Mouse (Mus musculus): ENCODE results near the gene Dmd. TPM values are rescaled to one million over a fixed set of nuclear protein-coding genes. Genes with fewer than 3 reads are reported as not detected.

The Dmd gene
- 6.9 and 13.8 TPM in 2 replicates for polyA plus RNA-seq (2012; rRNA removed)

GRCm38 (mm10) chrX:82948630-82949029 lies at the start of gene Dmd:
Gene Dmd, plus strand, starts transcription at chrX:82948870.
- Histone ChIP-seq H3K4me1 (ENCODE audit: control insufficient read depth, insufficient read depth, low read length) (no peaks in the 10 kb centered on the region), H3K4me3 (replicated peaks; ENCODE audit: extremely low read depth, low read depth, low read length) (no peak within 1 kb of the TSS)
- TF ChIP-seq POLR2A (IDR thresholded peaks at IDR 0.05; ENCODE audit: borderline replicate concordance, extremely low read depth, low read depth, low read length) = no peak
- TF ChIP-seq CTCF (IDR thresholded peaks at IDR 0.05; ENCODE audit: insufficient read depth, low read length) = no peak
- WGBS = 52% methylated on average over 3 of the region's 3 CpGs
- no peak for DNase-seq

- Histone ChIP-seq H3K4me3 (replicated peaks; ENCODE audit: extremely low read depth, low read depth, low read length) (no peak overlapping the region), H3K4me1 (ENCODE audit: control insufficient read depth, insufficient read depth, low read length) (no peaks in the 10 kb centered on the region)
- no peak for DNase-seq
- TF ChIP-seq CTCF (IDR thresholded peaks at IDR 0.05; ENCODE audit: insufficient read depth, low read length) (no peak), POLR2A (IDR thresholded peaks at IDR 0.05; ENCODE audit: borderline replicate concordance, extremely low read depth, low read depth, low read length) (no peak)
Observed at GRCm38 (mm10) chrX:82901515-82901914, 47.2 kb upstream of the Dmd start.

GRCm38 (mm10) chrX:82987683-82988082 lies 39.0 kb downstream of the Dmd start:
- Histone ChIP-seq H3K4me3 (replicated peaks; ENCODE audit: extremely low read depth, low read depth, low read length) (no peak overlapping the region), H3K4me1 (ENCODE audit: control insufficient read depth, insufficient read depth, low read length) (no peaks in the 10 kb centered on the region)
- no peak for DNase-seq
- TF ChIP-seq CTCF (IDR thresholded peaks at IDR 0.05; ENCODE audit: insufficient read depth, low read length) (no peak), POLR2A (IDR thresholded peaks at IDR 0.05; ENCODE audit: borderline replicate concordance, extremely low read depth, low read depth, low read length) (no peak)
- 81% methylated on average over 1 of the region's 1 CpGs for WGBS

GRCm38 (mm10) chrX:83050190-83050589 lies 101.5 kb downstream of the Dmd start:
- WGBS = 48% methylated on average over 1 of the region's 1 CpGs
- no peak for DNase-seq
- Histone ChIP-seq H3K4me3 (replicated peaks; ENCODE audit: extremely low read depth, low read depth, low read length) (no peak overlapping the region), H3K4me1 (ENCODE audit: control insufficient read depth, insufficient read depth, low read length) (no peaks in the 10 kb centered on the region)
- TF ChIP-seq CTCF (IDR thresholded peaks at IDR 0.05; ENCODE audit: insufficient read depth, low read length) (no peak), POLR2A (IDR thresholded peaks at IDR 0.05; ENCODE audit: borderline replicate concordance, extremely low read depth, low read depth, low read length) (no peak)

- Histone ChIP-seq H3K4me3 (replicated peaks; ENCODE audit: extremely low read depth, low read depth, low read length) (no peak overlapping the region), H3K4me1 (ENCODE audit: control insufficient read depth, insufficient read depth, low read length) (no peaks in the 10 kb centered on the region)
- TF ChIP-seq POLR2A (IDR thresholded peaks at IDR 0.05; ENCODE audit: borderline replicate concordance, extremely low read depth, low read depth, low read length) = no peak
- no peak for TF ChIP-seq CTCF (IDR thresholded peaks at IDR 0.05; ENCODE audit: insufficient read depth, low read length)
- 42% methylated on average over 2 of the region's 2 CpGs for WGBS
- DNase-seq = no peak
Observed at GRCm38 (mm10) chrX:83116171-83116876, 167.7 kb downstream of the Dmd start.

GRCm38 (mm10) chrX:83117198-83117597 lies 168.5 kb downstream of the Dmd start:
- TF ChIP-seq POLR2A (IDR thresholded peaks at IDR 0.05; ENCODE audit: borderline replicate concordance, extremely low read depth, low read depth, low read length) (no peak), CTCF (IDR thresholded peaks at IDR 0.05; ENCODE audit: insufficient read depth, low read length) (no peak)
- Histone ChIP-seq H3K4me3 (replicated peaks; ENCODE audit: extremely low read depth, low read depth, low read length) (no peak overlapping the region), H3K4me1 (ENCODE audit: control insufficient read depth, insufficient read depth, low read length) (no peaks in the 10 kb centered on the region)
- DNase-seq = no peak
- WGBS = 60% methylated on average over 2 of the region's 2 CpGs

- 57% methylated on average over 2 of the region's 2 CpGs for WGBS
- no peak for DNase-seq
- H3K4me3 ChIP-seq (replicated peaks; ENCODE audit: extremely low read depth, low read depth, low read length) = no peak overlapping the region
- TF ChIP-seq CTCF (IDR thresholded peaks at IDR 0.05; ENCODE audit: insufficient read depth, low read length) = no peak
- TF ChIP-seq POLR2A (IDR thresholded peaks at IDR 0.05; ENCODE audit: borderline replicate concordance, extremely low read depth, low read depth, low read length) = no peak
- no peaks in the 10 kb centered on the region for H3K4me1 ChIP-seq (ENCODE audit: control insufficient read depth, insufficient read depth, low read length)
Observed at GRCm38 (mm10) chrX:83220563-83220962, 271.9 kb downstream of the Dmd start.

- TF ChIP-seq CTCF (IDR thresholded peaks at IDR 0.05; ENCODE audit: insufficient read depth, low read length) = no peak
- TF ChIP-seq POLR2A (IDR thresholded peaks at IDR 0.05; ENCODE audit: borderline replicate concordance, extremely low read depth, low read depth, low read length) = no peak
- no peaks in the 10 kb centered on the region for H3K4me1 ChIP-seq (ENCODE audit: control insufficient read depth, insufficient read depth, low read length)
- DNase-seq = no peak
- 27% methylated on average over 1 of the region's 1 CpGs for WGBS
- H3K4me3 ChIP-seq (replicated peaks; ENCODE audit: extremely low read depth, low read depth, low read length) = no peak overlapping the region
Observed at GRCm38 (mm10) chrX:83221050-83221449, 272.4 kb downstream of the Dmd start.

- 92% methylated on average over 15 of the region's 15 CpGs for WGBS
- H3K4me1 ChIP-seq (ENCODE audit: control insufficient read depth, insufficient read depth, low read length) = no peaks in the 10 kb centered on the region
- H3K4me3 ChIP-seq (replicated peaks; ENCODE audit: extremely low read depth, low read depth, low read length) = no peak within 1 kb of the TSS
- no peak for DNase-seq
- TF ChIP-seq CTCF (IDR thresholded peaks at IDR 0.05; ENCODE audit: insufficient read depth, low read length) (no peak), POLR2A (IDR thresholded peaks at IDR 0.05; ENCODE audit: borderline replicate concordance, extremely low read depth, low read depth, low read length) (no peak)
Observed at GRCm38 (mm10) chrX:83487598-83487997, 538.9 kb downstream of the Dmd start, which contains the start of gene Tsga8. Gene Tsga8, minus strand, starts transcription at chrX:83487924.

GRCm38 (mm10) chrX:83674998-83675397 lies 726.3 kb downstream of the Dmd start:
- no peaks in the 10 kb centered on the region; the same call in 1 of the 2 replicates for H3K4me1 ChIP-seq (ENCODE audit: control insufficient read depth, insufficient read depth, low read length)
- 36% methylated on average over 1 of the region's 1 CpGs for WGBS
- no peak overlapping the region for H3K4me3 ChIP-seq (replicated peaks; ENCODE audit: extremely low read depth, low read depth, low read length)
- no peak for TF ChIP-seq POLR2A (IDR thresholded peaks at IDR 0.05; ENCODE audit: borderline replicate concordance, extremely low read depth, low read depth, low read length)
- TF ChIP-seq CTCF (IDR thresholded peaks at IDR 0.05; ENCODE audit: insufficient read depth, low read length) = no peak
- peak; percentile 5 for DNase-seq
